Mouse (Mus musculus): ENCODE data around the gene Myrfl.

DNA sequence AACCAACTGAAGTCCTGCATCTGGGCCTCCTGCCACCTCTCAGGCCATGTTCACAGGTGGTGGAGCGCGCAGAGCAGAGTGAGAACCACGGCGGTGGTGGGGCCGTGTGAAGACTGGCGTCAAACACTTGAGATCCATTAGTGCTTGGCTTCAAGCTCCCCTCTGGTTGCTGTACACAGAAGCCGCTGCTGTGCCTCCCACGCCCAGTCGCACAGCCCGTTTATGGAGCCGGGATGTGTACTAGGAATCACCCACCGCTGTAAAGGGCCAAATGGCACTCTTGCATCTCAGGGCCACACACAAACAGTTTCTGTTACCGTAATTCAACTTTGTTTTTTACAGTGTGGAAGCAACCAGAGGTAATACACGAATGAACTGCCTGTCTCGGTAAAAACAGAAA lies 25.4 kb upstream of the Myrfl start:
- TF ChIP-seq GATA1 (IDR thresholded peaks at IDR 0.05; ENCODE audit: borderline replicate concordance, low read length) (no peak), FLI1 (IDR thresholded peaks at IDR 0.05; ENCODE audit: low read length) (no peak)

Measured in megakaryocyte, embryonic 14.5 days (primary cell).